Comparison of ENCODE assay signal across 9 mouse cellular contexts in genomic region chr7:16876006-16876405, GRCm38 (mm10). TPM values are rescaled to one million over a fixed set of nuclear protein-coding genes. Genes with fewer than 3 reads are reported as not detected.
A peak's percentile ranks its signal among the peaks of the same experiment; 100 is the strongest.
DNase-seq lines count a peak whose midpoint lies in the region; ATAC-seq and TF ChIP-seq lines count a peak whose summit lies in the region.
"Had no signal": no experiment of that assay in that cellular context is flagged by ENCODE, and none has a peak within 500 bp of the region (broad histone marks: within the 10 kb centered on the region; RNA-seq: fewer than 3 reads in every experiment).

No protein-coding gene starts in this region.

- no peak for ATAC-seq in forebrain, embryonic 15.5 days (replicated peaks)
- ATAC-seq in liver, embryonic 15.5 days (ENCODE audit: insufficient read depth): no peak

- peak overlapping the region; percentile 52 for H3K4me2 ChIP-seq in CH12.LX (ENCODE audit: insufficient read depth, low read depth, poor library complexity, severe bottlenecking)
- H3K4me2 ChIP-seq in forebrain, embryonic 15.5 days (replicated peaks): peak overlapping the region; percentile 92
- peak overlapping the region; percentile 93 for H3K4me2 ChIP-seq in liver, embryonic 15.5 days

- no peak for TF ChIP-seq EP300 in heart, adult 2 months (IDR thresholded peaks at IDR 0.05; ENCODE audit: insufficient read depth, low read depth, low read length)
- no peak for TF ChIP-seq EP300 in CH12.LX (IDR thresholded peaks at IDR 0.05; ENCODE audit: low read length)

- H3K79me2 ChIP-seq in heart, adult 2 months (replicated peaks; ENCODE audit: control insufficient read depth, insufficient read depth, low read length): no peaks in the 10 kb centered on the region
- no peaks in the 10 kb centered on the region for H3K79me2 ChIP-seq in CH12.LX (replicated peaks; ENCODE audit: control insufficient read depth, extremely low read depth, insufficient read depth, poor library complexity, severe bottlenecking)

- intact Hi-C loops in heart, adult 2 months (cut with DNase I): no loop called here

- in situ Hi-C loops in CH12.LX (cut with MboI; ENCODE audit: low pct_ligation_motif_present, low pct_unique_long_range_greater_than_20kb, low sequenced_read_pairs): no loop called here

- H3K27me3 ChIP-seq in heart, adult 2 months (ENCODE audit: control insufficient read depth, insufficient read depth, low read length): no peaks in the 10 kb centered on the region
- H3K27me3 ChIP-seq in CH12.LX (replicated peaks): no peaks in the 10 kb centered on the region
- H3K27me3 ChIP-seq in forebrain, embryonic 15.5 days: no peaks in the 10 kb centered on the region
- peaks cover 39% of the 10 kb centered on the region for H3K27me3 ChIP-seq in liver, embryonic 15.5 days

- dilution Hi-C loops in CH12.LX (cut with MboI; ENCODE audit: extremely low pct_ligation_motif_present, extremely low pct_unique_long_range_greater_than_20kb, low sequenced_read_pairs): no loop called here

- WGBS in heart, adult 2 months: 20% methylated on average over 11 of the region's 11 CpGs
- WGBS in forebrain, embryonic 15.5 days: 7% methylated on average over 11 of the region's 11 CpGs
- WGBS in liver, embryonic 15.5 days (ENCODE audit: insufficient replicate concordance): 19% methylated on average over 11 of the region's 11 CpGs

- DNase-seq in heart, adult 2 months: no peak
- no peak for DNase-seq in heart, postnatal 4 days
- DNase-seq in CH12.LX (ENCODE audit: extremely low read depth): no peak
- no peak for DNase-seq in frontal cortex, adult 2 months (ENCODE audit: extremely low spot score in 1 of 2, low spot score in 1 of 2)
- no peak for DNase-seq in layer of hippocampus, postnatal 25 days (ENCODE audit: extremely low spot score in 1 of 2, low spot score in 1 of 2)
- no peak for DNase-seq in kidney, adult 9 months

- no peaks in the 10 kb centered on the region for H3K36me3 ChIP-seq in heart, adult 2 months (ENCODE audit: control insufficient read depth, insufficient read depth, low read length)
- H3K36me3 ChIP-seq in CH12.LX (replicated peaks in 1 of 2; ENCODE audit: control insufficient read depth in 1 of 2, insufficient read depth in 1 of 2, low read length in 1 of 2): peaks cover 8 to 39% of the 10 kb centered on the region in 2 experiments
- H3K36me3 ChIP-seq in forebrain, embryonic 15.5 days: no peaks in the 10 kb centered on the region; the same call in 1 of the 2 replicates
- H3K36me3 ChIP-seq in liver, embryonic 15.5 days (replicated peaks): no peaks in the 10 kb centered on the region

- no peak for TF ChIP-seq RAD21 in CH12.LX (IDR thresholded peaks at IDR 0.05; ENCODE audit: low read depth, low read length)

- no peak for TF ChIP-seq POLR2A in heart, adult 2 months (IDR thresholded peaks at IDR 0.05; ENCODE audit: insufficient read depth, low read depth, low read length)
- no peak for TF ChIP-seq POLR2A in CH12.LX (IDR thresholded peaks at IDR 0.05; ENCODE audit: low read depth, low read length)

- H3K27ac ChIP-seq in heart, adult 2 months: peak overlapping the region; percentile 76
- no peak overlapping the region for H3K27ac ChIP-seq in CH12.LX (ENCODE audit: insufficient read depth, low read depth)
- H3K27ac ChIP-seq in forebrain, embryonic 15.5 days (replicated peaks): no peak overlapping the region
- no peak overlapping the region for H3K27ac ChIP-seq in liver, embryonic 15.5 days (replicated peaks)

- H3K9ac ChIP-seq in heart, adult 2 months (ENCODE audit: low read depth, low read length): no peak overlapping the region
- peak overlapping the region; percentile 20 for H3K9ac ChIP-seq in CH12.LX (ENCODE audit: insufficient read depth, low read depth)
- peak overlapping the region; percentile 78 for H3K9ac ChIP-seq in forebrain, embryonic 15.5 days (replicated peaks)
- no peak overlapping the region for H3K9ac ChIP-seq in liver, embryonic 15.5 days

- peaks cover 5% of the 10 kb centered on the region for H3K4me1 ChIP-seq in heart, adult 2 months (ENCODE audit: control insufficient read depth, insufficient read depth, low read length)
- peaks cover 6 to 39% of the 10 kb centered on the region in 2 experiments for H3K4me1 ChIP-seq in CH12.LX (ENCODE audit: control insufficient read depth in 1 of 2, insufficient read depth in 2 of 2)
- H3K4me1 ChIP-seq in forebrain, embryonic 15.5 days: peaks cover 38% of the 10 kb centered on the region
- peaks cover 36% of the 10 kb centered on the region for H3K4me1 ChIP-seq in liver, embryonic 15.5 days (replicated peaks)

- peak overlapping the region; percentile 74 for H3K4me3 ChIP-seq in heart, adult 2 months
- peak overlapping the region; percentile 55 to 72 (median 70) for H3K4me3 ChIP-seq in CH12.LX (replicated peaks in 1 of 3; ENCODE audit: low read depth in 2 of 3, low read length in 2 of 3, poor library complexity in 1 of 3)
- peak overlapping the region; percentile 85 for H3K4me3 ChIP-seq in forebrain, embryonic 15.5 days
- H3K4me3 ChIP-seq in liver, embryonic 15.5 days (replicated peaks): peak overlapping the region; percentile 62; the same call in 1 of the 2 replicates

- no peak for TF ChIP-seq CTCF in heart, adult 2 months (IDR thresholded peaks at IDR 0.05)
- no peak for TF ChIP-seq CTCF in CH12.LX (conservative IDR thresholded peaks at IDR 0.05 in 1 of 2, IDR thresholded peaks at IDR 0.05 in 1 of 2; ENCODE audit: low read depth in 2 of 2, low read length in 2 of 2)

- H3K9me3 ChIP-seq in CH12.LX (replicated peaks; ENCODE audit: low read length): no peaks in the 10 kb centered on the region
- no peaks in the 10 kb centered on the region for H3K9me3 ChIP-seq in forebrain, embryonic 15.5 days
- no peaks in the 10 kb centered on the region for H3K9me3 ChIP-seq in liver, embryonic 15.5 days (replicated peaks)

TF ChIP-seq in CH12.LX, 34 proteins besides CTCF, POLR2A, EP300 and RAD21 (continues in another document):
- TF ChIP-seq MAFK (IDR thresholded peaks at IDR 0.05; ENCODE audit: insufficient replicate concordance, low read length) (no peak), TBP (conservative IDR thresholded peaks at IDR 0.05; ENCODE audit: low read depth, low read length) (no peak), MYC (IDR thresholded peaks at IDR 0.05; ENCODE audit: low read depth, low read length) (no peak), CHD1 (IDR thresholded peaks at IDR 0.05; ENCODE audit: low read depth, low read length) (no peak), MXI1 (IDR thresholded peaks at IDR 0.05; ENCODE audit: low read depth, low read length) (no peak)

RNA-seq across cellular contexts. Expression of gene Dact3, which starts 0.9 kb away (rescaled TPM):
- 10 to 100 TPM in 1 of 2 experiments, 1 to 10 TPM in 1; 8.6 to 12.1 TPM for total RNA-seq in heart, adult 2 months (2021)
- polyA plus RNA-seq in heart, adult 2 months (2012; rRNA removed): 19.6 and 20.0 TPM in 2 replicates
- total RNA-seq in heart, postnatal 4 days (2021): 10 to 100 TPM; 45.2 to 48.6 TPM
- 2.9 and 3.5 TPM in 2 replicates for total RNA-seq in CH12.LX (2012; rRNA removed)
- 4.0 and 5.1 TPM in 2 replicates for total RNA-seq in CH12.LX (2014; rRNA removed)
- 9.2 and 12.0 TPM in 2 replicates for polyA plus RNA-seq in CH12.LX (2012; ENCODE audit: insufficient read length, low read depth)
- 3.3 and 3.4 TPM in 2 replicates for polyA plus RNA-seq in forebrain, embryonic 15.5 days (2015; fragmentation: Nextera tagmentation; extraction: Ambion mirVana)
- polyA plus RNA-seq in liver, embryonic 15.5 days (2015; fragmentation: Nextera tagmentation; extraction: Ambion mirVana): 0.14 and 0.17 TPM in 2 replicates
- 151 and 154 TPM in 2 replicates for polyA plus RNA-seq in frontal cortex, adult 2 months (2012; rRNA removed)
- total RNA-seq in layer of hippocampus, postnatal 25 days (2021): 100 to 1,000 TPM; 150 to 160 TPM

RNA-seq across cellular contexts. Expression of gene Gng8, which starts 15.6 kb away (rescaled TPM):
- total RNA-seq in heart, adult 2 months (2021): 1 to 10 TPM in 1 of 2 experiments, under 1 TPM in 1; 0.47 to 1.6 TPM
- polyA plus RNA-seq in heart, adult 2 months (2012; rRNA removed): 7.4 and 13.1 TPM in 2 replicates
- 1 to 10 TPM; 1.4 to 1.8 TPM for total RNA-seq in heart, postnatal 4 days (2021)
- total RNA-seq in CH12.LX (2012; rRNA removed) (0.25 TPM in 1 of 2 replicates, not detected in the other), CH12.LX (2014; rRNA removed) (not detected in 2 replicates)
- 2.4 and 2.5 TPM in 2 replicates for polyA plus RNA-seq in CH12.LX (2012; ENCODE audit: insufficient read length, low read depth)
- polyA plus RNA-seq in forebrain, embryonic 15.5 days (2015; fragmentation: Nextera tagmentation; extraction: Ambion mirVana): 4.4 TPM in 2 replicates
- 0.13 TPM in 2 replicates for polyA plus RNA-seq in liver, embryonic 15.5 days (2015; fragmentation: Nextera tagmentation; extraction: Ambion mirVana)
- 5.9 and 7.6 TPM in 2 replicates for polyA plus RNA-seq in frontal cortex, adult 2 months (2012; rRNA removed)
- total RNA-seq in layer of hippocampus, postnatal 25 days (2021): 1 to 10 TPM; 2.5 to 3.2 TPM
- total RNA-seq: liver, adult 2 months had no signal

RNA-seq across cellular contexts. Expression of gene Ptgir, which starts 30.3 kb away (rescaled TPM):
- 1 to 10 TPM; 1.9 to 2.9 TPM for total RNA-seq in heart, adult 2 months (2021)
- polyA plus RNA-seq in heart, adult 2 months (2012; rRNA removed): 5.2 and 7.4 TPM in 2 replicates
- 1 to 10 TPM; 1.9 to 2.7 TPM for total RNA-seq in heart, postnatal 4 days (2021)
- total RNA-seq in CH12.LX (2012; rRNA removed) (7.0 and 7.5 TPM in 2 replicates), CH12.LX (2014; rRNA removed) (2.7 and 3.8 TPM in 2 replicates)
- 31.1 and 33.3 TPM in 2 replicates for polyA plus RNA-seq in CH12.LX (2012; ENCODE audit: insufficient read length, low read depth)
- 0.13 and 0.29 TPM in 2 replicates for polyA plus RNA-seq in forebrain, embryonic 15.5 days (2015; fragmentation: Nextera tagmentation; extraction: Ambion mirVana)
- 1.2 TPM in 2 replicates for polyA plus RNA-seq in liver, embryonic 15.5 days (2015; fragmentation: Nextera tagmentation; extraction: Ambion mirVana)
- polyA plus RNA-seq in frontal cortex, adult 2 months (2012; rRNA removed): 0.20 and 0.25 TPM in 2 replicates
- under 1 TPM in 1 of 2 experiments, not detected in 1; 0.09 TPM for total RNA-seq in layer of hippocampus, postnatal 25 days (2021)

RNA-seq across cellular contexts. Expression of gene Prkd2, which starts 33.3 kb away (rescaled TPM):
- total RNA-seq in heart, adult 2 months (2021): 10 to 100 TPM; 15.3 to 19.9 TPM
- polyA plus RNA-seq in heart, adult 2 months (2012; rRNA removed): 24.5 and 26.2 TPM in 2 replicates
- 10 to 100 TPM; 23.0 to 23.4 TPM for total RNA-seq in heart, postnatal 4 days (2021)
- 18.0 and 18.7 TPM in 2 replicates for total RNA-seq in CH12.LX (2012; rRNA removed)
- total RNA-seq in CH12.LX (2014; rRNA removed): 8.6 and 9.8 TPM in 2 replicates
- polyA plus RNA-seq in CH12.LX (2012; ENCODE audit: insufficient read length, low read depth): 32.2 and 39.0 TPM in 2 replicates
- 7.0 and 8.0 TPM in 2 replicates for polyA plus RNA-seq in forebrain, embryonic 15.5 days (2015; fragmentation: Nextera tagmentation; extraction: Ambion mirVana)
- polyA plus RNA-seq in liver, embryonic 15.5 days (2015; fragmentation: Nextera tagmentation; extraction: Ambion mirVana): 3.2 and 3.8 TPM in 2 replicates
- polyA plus RNA-seq in frontal cortex, adult 2 months (2012; rRNA removed): 6.4 and 6.7 TPM in 2 replicates
- total RNA-seq in layer of hippocampus, postnatal 25 days (2021): 1 to 10 TPM; 5.2 to 6.9 TPM

RNA-seq across cellular contexts. Expression of gene Calm3, which starts 47.9 kb away (rescaled TPM):
- 100 to 1,000 TPM; 168 to 175 TPM for total RNA-seq in heart, adult 2 months (2021)
- polyA plus RNA-seq in heart, adult 2 months (2012; rRNA removed): 163 and 206 TPM in 2 replicates
- 100 to 1,000 TPM; 309 to 310 TPM for total RNA-seq in heart, postnatal 4 days (2021)
- total RNA-seq in CH12.LX (2012; rRNA removed): 312 and 326 TPM in 2 replicates
- 277 and 294 TPM in 2 replicates for total RNA-seq in CH12.LX (2014; rRNA removed)
- polyA plus RNA-seq in CH12.LX (2012; ENCODE audit: insufficient read length, low read depth): 623 and 775 TPM in 2 replicates
- 291 and 305 TPM in 2 replicates for polyA plus RNA-seq in forebrain, embryonic 15.5 days (2015; fragmentation: Nextera tagmentation; extraction: Ambion mirVana)
- polyA plus RNA-seq in liver, embryonic 15.5 days (2015; fragmentation: Nextera tagmentation; extraction: Ambion mirVana): 79.0 and 83.9 TPM in 2 replicates
- 1,679 and 1,948 TPM in 2 replicates for polyA plus RNA-seq in frontal cortex, adult 2 months (2012; rRNA removed)
- 1,000 to 10,000 TPM; 2,256 to 2,439 TPM for total RNA-seq in layer of hippocampus, postnatal 25 days (2021)

Comparison
In these comparisons a context has a peak if more than half of its experiments do, and no peak if none do; other contexts are left out.
1. H3K9ac ChIP-seq: peak in CH12.LX (single experiment) and forebrain, embryonic 15.5 days (single experiment); none in heart, adult 2 months (single experiment) and liver, embryonic 15.5 days (single experiment).
2. Peak in every context shown above with its lines, with median percentiles within 50 percentile points of each other: H3K4me3 ChIP-seq and H3K4me2 ChIP-seq.